Mouse (Mus musculus): ENCODE data around the gene Wfdc16. TPM values are rescaled to one million over a fixed set of nuclear protein-coding genes. Genes with fewer than 3 reads are reported as not detected.
"Not testable (repeated sequence)": the region's sequence is repeated elsewhere in the genome, so short reads cannot be mapped to it uniquely, and the experiment has no call there.

Wfdc16 gene
- polyA plus RNA-seq, 1 experiment from 2014 or later: not detected

GRCm38 (mm10) chr2:164593494-164593893, 45.1 kb downstream of the Wfdc16 start, which contains the start of gene Eppin:
Eppin (minus strand) TSS chr2:164593594.
- H3K9ac ChIP-seq: no peak within 1 kb of the TSS
- no peak for ATAC-seq (ENCODE audit: extremely low read depth, insufficient number of reproducible peaks, low FRiP score, low TSS enrichment)
- H3K27ac ChIP-seq (replicated peaks): no peak within 1 kb of the TSS
- H3K4me2 ChIP-seq: no peak within 1 kb of the TSS
- 63% methylated on average over 4 of the region's 4 CpGs for WGBS
- no peaks in the 10 kb centered on the region for H3K36me3 ChIP-seq
- no peaks in the 10 kb centered on the region for H3K9me3 ChIP-seq
- H3K4me1 ChIP-seq: no peaks in the 10 kb centered on the region
- H3K27me3 ChIP-seq (replicated peaks): peaks cover 18% of the 10 kb centered on the region; the same call in 1 of the 2 replicates
- no peak within 1 kb of the TSS for H3K4me3 ChIP-seq

DNA sequence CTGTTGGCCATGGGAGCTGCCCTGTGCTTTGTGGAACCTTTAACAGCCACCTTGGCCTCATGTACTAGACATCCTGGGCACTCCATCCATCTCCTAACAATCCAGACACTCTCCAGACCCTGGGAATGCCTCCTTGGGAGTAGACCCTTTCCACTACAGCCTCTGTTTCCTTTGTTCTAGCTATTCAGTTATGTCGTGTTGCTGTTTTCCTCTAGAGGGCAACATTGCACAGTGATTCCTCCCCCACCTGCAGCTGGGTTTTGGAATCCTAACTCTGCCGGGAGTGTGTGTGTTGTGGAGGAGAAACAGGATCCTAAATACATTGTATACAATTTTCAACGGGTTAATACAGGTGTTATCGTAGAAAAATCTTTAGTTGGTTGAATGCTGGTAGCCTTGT, 46.6 kb downstream of the Wfdc16 start:
- Histone ChIP-seq H3K4me3 (no peak overlapping the region), H3K9me3 (no peaks in the 10 kb centered on the region), H3K27ac (replicated peaks) (no peak overlapping the region), H3K36me3 (no peaks in the 10 kb centered on the region), H3K9ac (no peak overlapping the region), H3K4me2 (no peak overlapping the region), H3K4me1 (no peaks in the 10 kb centered on the region), H3K27me3 (replicated peaks) (peaks cover 20% of the 10 kb centered on the region; the same call in 1 of the 2 replicates)
- no peak for ATAC-seq (ENCODE audit: extremely low read depth, insufficient number of reproducible peaks, low FRiP score, low TSS enrichment)
- WGBS: 10% methylated on average over 4 of the region's 4 CpGs

GRCm38 (mm10) chr2:164585025-164585725, 53.4 kb downstream of the Wfdc16 start, which contains the start of gene Wfdc6a:
Wfdc6a (minus strand) TSS chr2:164585447.
- not testable (repeated sequence) for ATAC-seq (ENCODE audit: extremely low read depth, insufficient number of reproducible peaks, low FRiP score, low TSS enrichment); H3K4me2 ChIP-seq
- 50% methylated on average over 13 of the region's 13 CpGs for WGBS

More at GRCm38 (mm10) chr2:164585025-164585725, 53.4 kb downstream of the Wfdc16 start, which contains the start of gene Wfdc6a:
- H3K27ac ChIP-seq (replicated peaks); H3K9ac ChIP-seq; H3K4me3 ChIP-seq; H3K36me3 ChIP-seq; H3K4me1 ChIP-seq; H3K9me3 ChIP-seq: not testable (repeated sequence)
- peaks cover 11% of the 10 kb centered on the region; the same call in 1 of the 2 replicates for H3K27me3 ChIP-seq (replicated peaks)

Other genes with a start within 250 kb of the Wfdc16 start
- 0.90 and 1.8 TPM in 2 replicates for gene Slpi, start 249.7 kb downstream of the Wfdc16 start, polyA plus RNA-seq (2015; fragmentation: Nextera tagmentation; extraction: Ambion mirVana)
- 0.21 and 0.23 TPM in 2 replicates for gene Rbpjl, start 235.7 kb downstream of the Wfdc16 start, polyA plus RNA-seq (2015; fragmentation: Nextera tagmentation; extraction: Ambion mirVana)
- 5.2 and 7.7 TPM in 2 replicates for gene Matn4, start 233.6 kb downstream of the Wfdc16 start, polyA plus RNA-seq (2015; fragmentation: Nextera tagmentation; extraction: Ambion mirVana)
- 36.6 and 46.5 TPM in 2 replicates for gene Sdc4, start 194.9 kb downstream of the Wfdc16 start, polyA plus RNA-seq (2015; fragmentation: Nextera tagmentation; extraction: Ambion mirVana)
- gene Sys1, start 181.8 kb downstream of the Wfdc16 start, polyA plus RNA-seq (2015; fragmentation: Nextera tagmentation; extraction: Ambion mirVana): 37.2 and 43.0 TPM in 2 replicates
- gene Gm20458, start 177.8 kb downstream of the Wfdc16 start, polyA plus RNA-seq (2015; fragmentation: Nextera tagmentation; extraction: Ambion mirVana): 8.7 and 11.7 TPM in 2 replicates
- not detected in 2 replicates for gene Trp53tg5, start 165.1 kb downstream of the Wfdc16 start, polyA plus RNA-seq (2015; fragmentation: Nextera tagmentation; extraction: Ambion mirVana)
- gene Dbndd2, start 152.7 kb downstream of the Wfdc16 start, polyA plus RNA-seq (2015; fragmentation: Nextera tagmentation; extraction: Ambion mirVana): 8.9 and 17.9 TPM in 2 replicates
- 53.0 and 54.5 TPM in 2 replicates for gene Pigt, start 141.3 kb downstream of the Wfdc16 start, polyA plus RNA-seq (2015; fragmentation: Nextera tagmentation; extraction: Ambion mirVana)
- 11.1 and 12.7 TPM in 2 replicates for gene Wfdc2, start 76.4 kb downstream of the Wfdc16 start, polyA plus RNA-seq (2015; fragmentation: Nextera tagmentation; extraction: Ambion mirVana)
- gene Spint3, start 65.3 kb downstream of the Wfdc16 start, polyA plus RNA-seq (2015; fragmentation: Nextera tagmentation; extraction: Ambion mirVana): not detected in 2 replicates
- 0.44 TPM in 1 of 2 replicates, not detected in the other for gene Wfdc6a, start 53.3 kb downstream of the Wfdc16 start, polyA plus RNA-seq (2015; fragmentation: Nextera tagmentation; extraction: Ambion mirVana)
- not detected in 2 replicates for gene Eppin, start 45.2 kb downstream of the Wfdc16 start, polyA plus RNA-seq (2015; fragmentation: Nextera tagmentation; extraction: Ambion mirVana)
- gene Wfdc6b, start 25.3 kb downstream of the Wfdc16 start, polyA plus RNA-seq (2015; fragmentation: Nextera tagmentation; extraction: Ambion mirVana): not detected in 2 replicates
- not detected in 2 replicates for gene Wfdc8, start 25.2 kb downstream of the Wfdc16 start, polyA plus RNA-seq (2015; fragmentation: Nextera tagmentation; extraction: Ambion mirVana)
- gene Wfdc10, start 17.2 kb upstream of the Wfdc16 start, polyA plus RNA-seq (2015; fragmentation: Nextera tagmentation; extraction: Ambion mirVana): not detected in 2 replicates
- gene Wfdc9, start 17.8 kb upstream of the Wfdc16 start, polyA plus RNA-seq (2015; fragmentation: Nextera tagmentation; extraction: Ambion mirVana): not detected in 2 replicates
- not detected in 2 replicates for gene Wfdc11, start 35.3 kb upstream of the Wfdc16 start, polyA plus RNA-seq (2015; fragmentation: Nextera tagmentation; extraction: Ambion mirVana)
- gene Wfdc13, start 46.3 kb upstream of the Wfdc16 start, polyA plus RNA-seq (2015; fragmentation: Nextera tagmentation; extraction: Ambion mirVana): not detected in 2 replicates
- gene Spint4, start 59.7 kb upstream of the Wfdc16 start, polyA plus RNA-seq (2015; fragmentation: Nextera tagmentation; extraction: Ambion mirVana): not detected in 2 replicates
- not detected in 2 replicates for gene Spint5, start 76.5 kb upstream of the Wfdc16 start, polyA plus RNA-seq (2015; fragmentation: Nextera tagmentation; extraction: Ambion mirVana)
- gene Wfdc3, start 107.1 kb upstream of the Wfdc16 start, polyA plus RNA-seq (2015; fragmentation: Nextera tagmentation; extraction: Ambion mirVana): 0.27 and 0.28 TPM in 2 replicates
- 55.0 and 56.9 TPM in 2 replicates for gene Dnttip1, start 107.2 kb upstream of the Wfdc16 start, polyA plus RNA-seq (2015; fragmentation: Nextera tagmentation; extraction: Ambion mirVana)
- 434 and 464 TPM in 2 replicates for gene Ube2c, start 131.1 kb upstream of the Wfdc16 start, polyA plus RNA-seq (2015; fragmentation: Nextera tagmentation; extraction: Ambion mirVana)
- gene Tnnc2, start 141.2 kb upstream of the Wfdc16 start, polyA plus RNA-seq (2015; fragmentation: Nextera tagmentation; extraction: Ambion mirVana): 1.0 and 3.8 TPM in 2 replicates
- gene Snx21, start 147.0 kb upstream of the Wfdc16 start, polyA plus RNA-seq (2015; fragmentation: Nextera tagmentation; extraction: Ambion mirVana): 26.7 and 31.8 TPM in 2 replicates
- gene Acot8, start 166.1 kb upstream of the Wfdc16 start, polyA plus RNA-seq (2015; fragmentation: Nextera tagmentation; extraction: Ambion mirVana): 12.0 and 18.0 TPM in 2 replicates
- gene Zswim3, start 166.3 kb upstream of the Wfdc16 start, polyA plus RNA-seq (2015; fragmentation: Nextera tagmentation; extraction: Ambion mirVana): 5.0 and 5.4 TPM in 2 replicates
- gene Zswim1, start 183.9 kb upstream of the Wfdc16 start, polyA plus RNA-seq (2015; fragmentation: Nextera tagmentation; extraction: Ambion mirVana): 8.7 and 9.0 TPM in 2 replicates
- not detected in 2 replicates for gene Spata25, start 189.7 kb upstream of the Wfdc16 start, polyA plus RNA-seq (2015; fragmentation: Nextera tagmentation; extraction: Ambion mirVana)
- gene Ctsa, start 194.1 kb upstream of the Wfdc16 start, polyA plus RNA-seq (2015; fragmentation: Nextera tagmentation; extraction: Ambion mirVana): 171 and 180 TPM in 2 replicates
- 44.5 and 46.7 TPM in 2 replicates for gene Neurl2, start 194.7 kb upstream of the Wfdc16 start, polyA plus RNA-seq (2015; fragmentation: Nextera tagmentation; extraction: Ambion mirVana)
- 11.8 and 14.9 TPM in 2 replicates for gene Pltp, start 218.9 kb upstream of the Wfdc16 start, polyA plus RNA-seq (2015; fragmentation: Nextera tagmentation; extraction: Ambion mirVana)
- gene Pcif1, start 240.5 kb upstream of the Wfdc16 start, polyA plus RNA-seq (2015; fragmentation: Nextera tagmentation; extraction: Ambion mirVana): 56.0 and 63.1 TPM in 2 replicates

All from heart, embryonic 13.5 days (tissue).